Mouse (Mus musculus): Measurements from ENCODE around the gene Vgll4.

DNA sequence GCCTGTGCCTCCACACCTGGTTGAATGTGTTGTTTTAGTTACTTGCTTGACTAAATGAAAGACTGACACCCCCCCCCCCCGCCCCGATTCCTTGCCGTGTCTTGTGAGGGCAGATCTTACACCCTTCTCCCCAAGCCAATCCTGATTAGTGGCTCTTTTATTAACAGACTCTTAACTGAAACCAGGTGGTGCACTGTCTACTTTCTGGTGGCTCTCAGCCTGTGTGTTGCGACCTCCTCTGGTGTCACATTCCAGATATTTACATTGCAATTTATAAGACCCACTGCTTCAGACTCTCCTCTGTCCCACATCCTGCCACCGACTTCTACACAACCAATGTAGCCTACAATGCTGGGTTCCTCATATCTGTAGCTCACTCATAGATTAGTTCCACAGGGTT, 27.7 kb upstream of the Vgll4 start:
- TF ChIP-seq POLR2A (IDR thresholded peaks at IDR 0.05; ENCODE audit: low read depth, low read length) (no peak), CHD2 (IDR thresholded peaks at IDR 0.05; ENCODE audit: low read length) (no peak), CTCF (conservative IDR thresholded peaks at IDR 0.05 in 1 of 2, IDR thresholded peaks at IDR 0.05 in 1 of 2; ENCODE audit: low read depth in 2 of 2, low read length in 2 of 2) (no peak), USF1 (IDR thresholded peaks at IDR 0.05; ENCODE audit: low read depth, low read length) (no peak), NELFE (IDR thresholded peaks at IDR 0.05; ENCODE audit: low read depth, low read length) (no peak), GABPA (IDR thresholded peaks at IDR 0.05; ENCODE audit: insufficient replicate concordance, low read depth, low read length) (no peak), HCFC1 (IDR thresholded peaks at IDR 0.05; ENCODE audit: low read depth, low read length) (no peak), EP300 (IDR thresholded peaks at IDR 0.05; ENCODE audit: low read length) (no peak)

All from CH12.LX (cell line).